Mouse (Mus musculus) heart, adult 2 months (tissue): Measurements from ENCODE around the gene Nmur1. TPM values are rescaled to one million over a fixed set of nuclear protein-coding genes. Genes with fewer than 3 reads are reported as not detected.

Experiments used
- DNase-seq, 2 experiments: peaks; one replicate each; pipeline ENCODE4 v3.0.0; 2021
- H3K27ac ChIP-seq: fragments of 200-600 bp; 2 replicates; pipeline ENCODE4 v1.8.1; 2022
- H3K27me3 ChIP-seq: fragments of 200-500 bp; 2 replicates; pipeline ENCODE4 v1.6.1; 2012; ENCODE audit warnings: mild to moderate bottlenecking, low read length, inconsistent platforms, mixed read lengths; ENCODE audit not compliant: control insufficient read depth, insufficient read depth
- H3K36me3 ChIP-seq: fragments of 200-500 bp; 2 replicates; pipeline ENCODE4 v1.6.1; 2012; ENCODE audit warnings: low read length, inconsistent platforms; ENCODE audit not compliant: control insufficient read depth, insufficient read depth
- H3K4me1 ChIP-seq: fragments of 200-500 bp; 2 replicates; pipeline ENCODE4 v1.6.1; 2011; ENCODE audit warnings: low read length; ENCODE audit not compliant: control insufficient read depth, insufficient read depth
- H3K4me3 ChIP-seq: fragments of 200-600 bp; 2 replicates; pipeline ENCODE4 v1.8.1; 2022
- H3K79me2 ChIP-seq: fragments of 200-500 bp; replicated peaks from 2 replicates; pipeline ENCODE4 v1.6.1; 2012; ENCODE audit warnings: mild to moderate bottlenecking, inconsistent platforms, low read length, moderate library complexity, mixed read lengths; ENCODE audit not compliant: control insufficient read depth, insufficient read depth
- H3K9ac ChIP-seq: fragments of 200-500 bp; 2 replicates; pipeline ENCODE4 v1.6.1; 2012; ENCODE audit warnings: low read depth, mild to moderate bottlenecking, control low read depth, inconsistent platforms, low read length, mixed read lengths
- CTCF ChIP-seq: fragments of 200-600 bp; IDR thresholded peaks from 2 replicates; pipeline ENCODE4 v1.8.1; 2022; ENCODE audit warnings: antibody characterized with exemption, mild to moderate bottlenecking, moderate library complexity
- EP300 ChIP-seq: fragments of 200-500 bp; IDR thresholded peaks from 2 replicates; pipeline ENCODE4 v1.6.1; 2011; ENCODE audit warnings: low read depth, low read length, control low read depth; ENCODE audit not compliant: insufficient read depth
- POLR2A ChIP-seq: fragments of 200-500 bp; IDR thresholded peaks from 2 replicates; pipeline ENCODE4 v1.6.1; 2011; ENCODE audit warnings: mild to moderate bottlenecking, low read depth, low read length, control low read depth; ENCODE audit not compliant: insufficient read depth
- WGBS: fragments of 180-500 bp; shearing (Covaris S2); methylation state at CpG from one replicate; pipeline ENCODE4 v1.1.7; 2018; 5-methylcytosine and 5-hydroxymethylcytosine counted together
- intact Hi-C: fragments of 180-260 bp; cut with DNase I; formaldehyde crosslinking; loops from one replicate; pipeline ENCODE4 v1.15.1; 2025
- polyA plus RNA-seq: library from polyadenylated mRNA; depleted of rRNA; stranded (reverse); fragments of >200 nt; gene quantifications from 2 replicates; pipeline ENCODE4 v1.2.3, GENCODE M21; 2012
- total RNA-seq, 2 experiments: library from RNA; stranded (reverse); gene quantifications; 2 replicates each; pipeline ENCODE4 v1.2.3; 2021

Nmur1 gene
- total and polyA plus RNA-seq, 3 experiments = not detected

DNA sequence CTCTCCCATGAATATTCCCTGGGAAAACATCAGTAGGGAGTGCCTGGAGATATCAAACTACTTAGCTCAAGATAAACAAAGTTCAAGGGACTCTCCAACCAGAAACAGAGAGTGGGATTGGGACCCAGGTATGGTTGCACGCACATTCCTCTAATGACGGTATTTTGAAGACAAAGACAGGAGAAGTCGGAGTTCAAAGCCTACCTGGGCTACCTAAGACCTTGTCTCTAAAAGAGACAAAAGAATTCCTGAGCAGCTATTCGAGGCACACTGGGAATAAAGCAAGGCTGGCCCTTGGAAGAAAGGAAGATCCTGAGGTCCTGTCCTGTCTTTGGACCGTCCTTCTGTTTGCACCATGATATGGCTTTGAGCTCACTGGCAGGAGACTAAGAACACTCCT is 26.7 kb upstream of the Nmur1 start:
- H3K27me3 ChIP-seq = no peaks in the 10 kb centered on the region
- TF ChIP-seq CTCF (no peak), POLR2A (no peak), EP300 (no peak)
- no peak overlapping the region for H3K4me3 ChIP-seq
- H3K79me2 ChIP-seq = no peaks in the 10 kb centered on the region
- 77% methylated on average over 5 of the region's 5 CpGs for WGBS
- 0 out of 2 replicates have a peak, but pooled peaks cover 2% of the 10 kb centered on the region for H3K36me3 ChIP-seq
- DNase-seq = no peak
- H3K4me1 ChIP-seq = peaks cover 6% of the 10 kb centered on the region
- H3K27ac ChIP-seq = no peak overlapping the region
- intact Hi-C loops = no loop called here
- H3K9ac ChIP-seq = no peak overlapping the region

DNA sequence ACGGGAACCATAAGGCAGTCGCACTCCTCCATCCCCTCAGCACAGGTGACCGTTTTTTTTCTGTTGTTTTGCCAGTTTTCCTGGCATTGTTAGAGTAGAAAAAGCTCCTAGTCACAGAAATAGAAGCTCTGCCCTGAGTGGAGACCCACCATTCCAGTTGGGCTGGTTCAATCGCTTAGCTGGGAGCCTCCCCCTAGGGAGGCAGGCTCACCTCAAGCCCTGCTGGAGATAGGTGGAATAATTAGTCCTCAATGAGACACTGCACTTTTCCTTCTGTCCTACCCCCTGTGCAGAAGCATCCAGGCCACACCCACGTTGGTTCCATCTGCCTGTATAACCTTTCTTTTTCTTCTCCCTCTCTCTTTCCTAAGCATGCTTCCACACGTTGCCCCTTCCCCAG is 23.9 kb upstream of the Nmur1 start:
- WGBS = 65% methylated on average over 6 of the region's 6 CpGs

DNA sequence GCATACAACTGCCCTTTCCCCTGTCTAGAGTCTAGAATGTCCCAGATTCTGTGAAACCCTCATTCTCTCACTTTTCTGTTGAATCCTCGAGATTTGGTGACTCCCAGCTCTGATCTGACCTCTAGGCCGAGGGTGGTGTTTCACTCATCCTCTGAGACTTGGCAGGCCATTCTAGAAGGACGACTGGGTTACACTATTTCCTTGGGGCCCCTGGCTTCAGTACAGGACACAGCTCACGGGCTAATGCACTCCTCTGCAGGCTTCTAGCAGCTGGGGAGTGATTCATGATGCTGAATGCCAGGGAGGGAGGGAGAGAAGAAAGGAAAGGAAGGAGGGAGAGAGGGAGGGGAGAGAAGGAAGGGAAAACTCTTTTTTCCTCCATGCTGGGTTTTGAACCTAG is 22.2 kb upstream of the Nmur1 start:
- H3K27ac ChIP-seq = peak overlapping the region; percentile 64
- 25% methylated on average over 4 of the region's 4 CpGs for WGBS
- H3K79me2 ChIP-seq = no peaks in the 10 kb centered on the region
- H3K9ac ChIP-seq = peak overlapping the region; percentile 4; the same call in 1 of the 2 replicates
- no peaks in the 10 kb centered on the region for H3K27me3 ChIP-seq
- peaks cover 13% of the 10 kb centered on the region for H3K4me1 ChIP-seq
- H3K4me3 ChIP-seq = no peak overlapping the region
- TF ChIP-seq CTCF (no peak), EP300 (no peak), POLR2A (no peak)
- peak in 1 of 2 experiments; percentile 65 for DNase-seq
- intact Hi-C loops = no loop called here
- 0 out of 2 replicates have a peak, but pooled peaks cover 2% of the 10 kb centered on the region for H3K36me3 ChIP-seq

More for the DNA sequence above, 23.9 kb upstream of the Nmur1 start:
- Histone ChIP-seq H3K36me3 (0 out of 2 replicates have a peak, but pooled peaks cover 2% of the 10 kb centered on the region), H3K9ac (no peak overlapping the region), H3K27me3 (no peaks in the 10 kb centered on the region), H3K4me3 (no peak overlapping the region), H3K4me1 (peaks cover 6% of the 10 kb centered on the region), H3K27ac (no peak overlapping the region), H3K79me2 (no peaks in the 10 kb centered on the region)
- TF ChIP-seq POLR2A = no peak
- TF ChIP-seq CTCF = no peak
- TF ChIP-seq EP300 = no peak
- DNase-seq = no peak
- intact Hi-C loops = no loop called here

DNA sequence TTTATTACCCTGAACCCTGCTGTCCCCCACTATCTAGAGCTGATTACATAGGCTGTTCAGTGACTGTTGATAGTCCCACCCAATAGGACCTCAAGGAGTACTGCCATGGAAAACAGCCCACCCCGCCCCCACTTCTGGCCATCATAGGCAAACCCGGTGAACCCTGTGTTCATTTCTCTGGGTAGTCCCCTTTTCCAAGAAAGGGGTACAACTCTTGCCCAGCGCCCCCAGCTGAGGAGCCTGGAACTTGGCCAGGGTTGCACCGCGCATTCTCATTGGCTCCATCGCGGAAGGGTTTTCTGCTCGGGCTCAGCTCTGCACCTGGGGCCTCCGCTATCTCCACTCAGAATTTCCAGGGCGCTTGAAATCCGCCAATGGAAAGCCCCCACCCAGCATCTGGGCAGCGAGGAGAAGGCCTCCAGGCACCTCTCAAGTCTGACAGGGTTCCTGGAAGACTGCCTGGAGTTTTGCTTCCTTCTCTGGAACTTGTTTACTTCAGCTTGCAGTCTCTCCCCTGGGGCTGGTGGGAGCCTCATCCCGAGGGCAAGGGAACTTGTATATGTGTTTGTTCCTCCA is 21.7 kb upstream of the Nmur1 start:
- H3K4me3 ChIP-seq = no peak overlapping the region
- intact Hi-C loops = no loop called here
- H3K4me1 ChIP-seq = peaks cover 13% of the 10 kb centered on the region
- H3K9ac ChIP-seq = peak overlapping the region; percentile 4
- peak; percentile 59 to 67 for DNase-seq
- H3K27me3 ChIP-seq = no peaks in the 10 kb centered on the region
- WGBS = 18% methylated on average over 13 of the region's 13 CpGs
- TF ChIP-seq CTCF (no peak), EP300 (0 out of 2 replicates have a peak, but pooled peaks have one; percentile 20), POLR2A (0 out of 2 replicates have a peak, but pooled peaks have one; percentile 32)
- H3K27ac ChIP-seq = peak overlapping the region; percentile 64
- 0 out of 2 replicates have a peak, but pooled peaks cover 2% of the 10 kb centered on the region for H3K36me3 ChIP-seq
- no peaks in the 10 kb centered on the region for H3K79me2 ChIP-seq

DNA sequence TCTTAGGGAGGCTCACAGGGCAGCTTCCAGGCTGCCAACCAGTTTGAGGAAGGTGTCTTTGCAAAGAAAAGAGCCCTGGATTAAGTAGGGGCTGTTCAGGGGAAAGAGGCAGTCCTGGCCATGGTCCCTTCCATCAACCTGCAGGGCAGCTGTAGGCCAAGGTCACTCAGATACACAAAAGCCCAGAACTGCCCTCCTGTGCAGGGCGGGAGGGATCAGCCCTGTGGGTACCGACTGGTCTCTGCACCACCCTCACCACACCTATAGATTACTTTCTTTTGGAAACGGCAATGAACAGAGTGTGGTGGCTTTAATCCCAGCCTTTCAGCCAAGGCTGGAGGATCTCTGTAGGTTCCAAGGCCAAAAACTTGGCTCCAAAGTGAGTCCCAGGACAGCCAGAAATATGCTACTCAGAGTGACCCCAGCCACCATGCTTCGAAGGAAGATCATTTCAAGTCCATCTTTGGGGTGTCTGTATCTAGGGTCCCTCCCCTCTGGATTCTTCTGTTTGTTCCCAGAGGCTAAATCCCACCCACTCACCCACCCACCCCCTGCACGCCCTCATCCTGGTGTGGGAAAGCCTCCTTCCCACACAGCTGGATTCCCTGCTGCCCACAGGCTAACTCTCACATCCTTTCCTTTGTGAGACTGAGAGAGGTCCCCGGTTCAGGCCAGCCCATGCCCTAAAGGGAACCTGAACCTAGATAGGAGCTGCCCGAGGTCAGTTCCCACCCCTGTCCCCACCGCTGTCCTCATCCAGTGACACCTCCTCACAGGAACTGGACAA is 17.6 kb upstream of the Nmur1 start:
- 39% methylated on average over 8 of the region's 8 CpGs for WGBS
- DNase-seq = peak in 1 of 2 experiments; percentile 50
- Histone ChIP-seq H3K79me2 (no peaks in the 10 kb centered on the region), H3K27me3 (no peaks in the 10 kb centered on the region), H3K27ac (peak overlapping the region; percentile 95), H3K36me3 (0 out of 2 replicates have a peak, but pooled peaks cover 2% of the 10 kb centered on the region), H3K4me3 (no peak overlapping the region; the same call in none of the 2 replicates), H3K9ac (no peak overlapping the region), H3K4me1 (peaks cover 19% of the 10 kb centered on the region)
- intact Hi-C loops = loop anchor here (5.0 kb wide), 1 partner anchor 139 kb away; the partner anchor contains the start of genes Cops7b and Pde6d
- TF ChIP-seq POLR2A (0 out of 2 replicates have a peak, but pooled peaks have one; percentile 38), CTCF (no peak)

DNA sequence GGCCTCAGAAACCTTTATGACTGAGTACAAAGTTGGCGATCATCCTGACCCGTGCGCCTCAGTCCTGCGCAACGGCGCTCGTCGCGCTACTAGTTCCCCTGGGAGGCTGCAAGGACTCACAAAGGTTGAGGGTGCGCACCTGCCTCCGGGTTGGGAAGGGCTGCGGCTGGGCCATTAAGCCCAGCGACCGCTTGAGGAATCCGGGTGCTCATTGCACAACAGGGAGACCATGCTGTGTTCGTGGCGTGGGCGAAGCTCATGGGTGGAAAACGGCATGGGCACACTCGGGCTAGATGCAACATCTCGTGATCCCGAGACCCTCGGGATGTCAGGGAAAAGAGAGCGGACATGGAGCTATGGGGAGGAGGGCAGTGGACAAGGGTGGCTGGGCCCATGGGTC is 16.8 kb upstream of the Nmur1 start:
- intact Hi-C loops = loop anchor here (1.0 to 5.0 kb wide), 3 partner anchors 29 to 139 kb away; partner anchors contain the start of genes Cops7b and Pde6d
- H3K4me3 ChIP-seq = peak overlapping the region; percentile 85
- H3K4me1 ChIP-seq = peaks cover 13% of the 10 kb centered on the region
- no peaks in the 10 kb centered on the region for H3K79me2 ChIP-seq
- WGBS = 8% methylated on average over 24 of the region's 24 CpGs
- peak overlapping the region; percentile 94 for H3K9ac ChIP-seq
- no peak for DNase-seq
- no peak for TF ChIP-seq CTCF
- TF ChIP-seq POLR2A = no peak
- no peaks in the 10 kb centered on the region for H3K36me3 ChIP-seq
- H3K27me3 ChIP-seq = no peaks in the 10 kb centered on the region
- peak overlapping the region; percentile 95 for H3K27ac ChIP-seq
